Mouse (Mus musculus) thymus, postnatal 36 days (tissue): ENCODE data around the gene Rit1.
A peak's percentile ranks its signal among the peaks of the same experiment; 100 is the strongest.
"Not testable (repeated sequence)": the region's sequence is repeated elsewhere in the genome, so short reads cannot be mapped to it uniquely, and the experiment has no call there.

Experiments
- DNase-seq, 2 experiments: peaks; one replicate each; pipeline ENCODE4 v3.0.0; 2022; ENCODE audit warnings: mixed read lengths in 2 of 2

Gene Rit1

GRCm38 (mm10) chr3:88716399-88717197 lies at the start of gene Rit1:
Gene Rit1, plus strand, starts transcription at chr3:88716838.
- DNase-seq: peak; percentile 84 to 89

GRCm38 (mm10) chr3:88677399-88677798 lies 39.2 kb upstream of the Rit1 start:
- peak; percentile 24 to 36 for DNase-seq

- DNase-seq: no peak
These were observed 32.8 kb upstream of the Rit1 start for GRCm38 (mm10) chr3:88683814-88684213.

GRCm38 (mm10) chr3:88684236-88684979 lies 32.2 kb upstream of the Rit1 start:
- no peak for DNase-seq

GRCm38 (mm10) chr3:88684980-88685941 lies 31.4 kb upstream of the Rit1 start, which contains the start of gene Khdc4:
Gene Khdc4, plus strand, starts transcription at chr3:88685803.
- peak; percentile 94 to 97 for DNase-seq

- DNase-seq: peak in 1 of 2 experiments; percentile 54
These were observed 30.6 kb upstream of the Rit1 start for GRCm38 (mm10) chr3:88685958-88686451.

- no peak for DNase-seq
These were observed 29.7 kb upstream of the Rit1 start for GRCm38 (mm10) chr3:88686734-88687611.

GRCm38 (mm10) chr3:88689079-88689478 lies 27.6 kb upstream of the Rit1 start:
- DNase-seq: no peak

GRCm38 (mm10) chr3:88695545-88695944 lies 21.1 kb upstream of the Rit1 start:
- DNase-seq: no peak

- no peak for DNase-seq
These were observed 18.6 kb upstream of the Rit1 start for GRCm38 (mm10) chr3:88698051-88698450.

GRCm38 (mm10) chr3:88698834-88699233 lies 17.8 kb upstream of the Rit1 start:
- no peak for DNase-seq

- no peak for DNase-seq
These were observed 16.4 kb upstream of the Rit1 start for GRCm38 (mm10) chr3:88700247-88700646.

GRCm38 (mm10) chr3:88701222-88701621 lies 15.4 kb upstream of the Rit1 start:
- DNase-seq: no peak

GRCm38 (mm10) chr3:88713709-88714108 lies 2.9 kb upstream of the Rit1 start:
- DNase-seq: no peak

- no peak for DNase-seq
These were observed 1.9 kb upstream of the Rit1 start for GRCm38 (mm10) chr3:88714725-88715124.

GRCm38 (mm10) chr3:88715716-88716115 lies 922 bp upstream of the Rit1 start:
- DNase-seq: not testable (repeated sequence)

- DNase-seq: peak in 1 of 2 experiments; percentile 24
These were observed 660 bp downstream of the Rit1 start for GRCm38 (mm10) chr3:88717198-88717798.

- no peak for DNase-seq
These were observed 1.2 kb downstream of the Rit1 start for GRCm38 (mm10) chr3:88717831-88718230.

GRCm38 (mm10) chr3:88719098-88719497 lies 2.5 kb downstream of the Rit1 start:
- DNase-seq: no peak

GRCm38 (mm10) chr3:88736556-88736955 lies 19.9 kb downstream of the Rit1 start:
- no peak for DNase-seq

- DNase-seq: peak; percentile 59 to 66
These were observed 22.0 kb downstream of the Rit1 start for GRCm38 (mm10) chr3:88738641-88739040.
